Mouse (Mus musculus) spleen, adult 2 months (tissue): ENCODE measurements around the gene Wnt3. TPM values are rescaled to one million over a fixed set of nuclear protein-coding genes. Genes with fewer than 3 reads are reported as not detected.

Source experiments
- DNase-seq, 2 experiments: peaks; one replicate each; pipeline versions ENCODE4 v3.0.0 to v3.0.0-alpha.2; 2012 to 2021; ENCODE audit warnings: low spot score in 2 of 2, low read depth in 1 of 2
- H3K27ac ChIP-seq: fragments of 200-500 bp; 2 replicates; pipeline ENCODE4 v1.5.1; 2012; ENCODE audit warnings: low read length, inconsistent platforms; ENCODE audit not compliant: insufficient read depth
- H3K27me3 ChIP-seq: fragments of 200-500 bp; 2 replicates; pipeline ENCODE4 v1.6.1; 2012; ENCODE audit warnings: mild to moderate bottlenecking, moderate library complexity, low read length, inconsistent platforms; ENCODE audit not compliant: control insufficient read depth, insufficient read depth
- H3K36me3 ChIP-seq: fragments of 200-500 bp; 2 replicates; pipeline ENCODE4 v1.6.1; 2012; ENCODE audit warnings: mild to moderate bottlenecking, low read length, inconsistent platforms; ENCODE audit not compliant: control insufficient read depth, insufficient read depth
- H3K4me1 ChIP-seq: fragments of 200-500 bp; 2 replicates; pipeline ENCODE4 v1.6.1; 2011; ENCODE audit warnings: inconsistent platforms; ENCODE audit not compliant: control insufficient read depth, insufficient read depth, insufficient read length
- H3K4me3 ChIP-seq: fragments of 200-500 bp; 2 replicates; pipeline ENCODE4 v1.5.1; 2011; ENCODE audit warnings: mild to moderate bottlenecking, inconsistent platforms; ENCODE audit not compliant: insufficient read depth, insufficient read length; ENCODE audit errors: extremely low read depth
- CTCF ChIP-seq: fragments of 200-500 bp; IDR thresholded peaks from 2 replicates; pipeline ENCODE4 v1.5.1; 2011; ENCODE audit warnings: mild to moderate bottlenecking, inconsistent platforms; ENCODE audit not compliant: insufficient read depth, insufficient read length, insufficient replicate concordance; ENCODE audit errors: extremely low read depth
- POLR2A ChIP-seq: fragments of 200-500 bp; IDR thresholded peaks from 2 replicates; pipeline ENCODE4 v1.6.1; 2011; ENCODE audit warnings: low read depth, low read length, inconsistent platforms
- WGBS: fragments of 180-500 bp; shearing (Covaris S2); methylation state at CpG from one replicate; pipeline ENCODE4 v1.1.7; 2018; 5-methylcytosine and 5-hydroxymethylcytosine counted together
- polyA plus RNA-seq: library from polyadenylated mRNA; depleted of rRNA; stranded (reverse); fragments of >200 nt; gene quantifications from 2 replicates; pipeline ENCODE4 v1.2.3, GENCODE M21; 2012; rRNA removed

Wnt3 gene
- 0.06 and 0.08 TPM in 2 replicates for polyA plus RNA-seq

GRCm38 (mm10) chr11:103773387-103774227 lies at the start of gene Wnt3:
Wnt3 (plus strand) TSS chr11:103774150.
- peaks cover 6% of the 10 kb centered on the region for H3K4me1 ChIP-seq
- H3K36me3 ChIP-seq, result no peaks in the 10 kb centered on the region
- H3K27me3 ChIP-seq, result peaks cover 35% of the 10 kb centered on the region
- 2% methylated on average over 60 of the region's 60 CpGs for WGBS
- no peak within 1 kb of the TSS for H3K27ac ChIP-seq
- DNase-seq, result no peak
- peak within 1 kb of the TSS; percentile 34; the same call in 1 of the 2 replicates for H3K4me3 ChIP-seq
- TF ChIP-seq CTCF, result no peak
- TF ChIP-seq POLR2A, result no peak

GRCm38 (mm10) chr11:103724331-103724771 lies 49.6 kb upstream of the Wnt3 start:
- H3K27me3 ChIP-seq, result no peaks in the 10 kb centered on the region
- no peaks in the 10 kb centered on the region for H3K36me3 ChIP-seq
- no peak overlapping the region for H3K27ac ChIP-seq
- WGBS, result 76% methylated on average over 11 of the region's 11 CpGs
- TF ChIP-seq CTCF (no peak), POLR2A (no peak)
- DNase-seq, result no peak
- no peaks in the 10 kb centered on the region for H3K4me1 ChIP-seq
- no peak overlapping the region for H3K4me3 ChIP-seq

GRCm38 (mm10) chr11:103729282-103729985 lies 44.5 kb upstream of the Wnt3 start:
- Histone ChIP-seq H3K27ac (no peak overlapping the region), H3K4me1 (no peaks in the 10 kb centered on the region), H3K27me3 (no peaks in the 10 kb centered on the region), H3K4me3 (no peak overlapping the region), H3K36me3 (no peaks in the 10 kb centered on the region)
- no peak for DNase-seq
- WGBS, result 69% methylated on average over 9 of the region's 9 CpGs
- TF ChIP-seq POLR2A (no peak), CTCF (no peak)

- TF ChIP-seq CTCF (no peak), POLR2A (no peak)
Observed at GRCm38 (mm10) chr11:103731594-103731993, 42.4 kb upstream of the Wnt3 start.

GRCm38 (mm10) chr11:103732306-103732705 lies 41.6 kb upstream of the Wnt3 start:
- Histone ChIP-seq H3K27ac (no peak overlapping the region), H3K27me3 (no peaks in the 10 kb centered on the region), H3K4me1 (no peaks in the 10 kb centered on the region), H3K36me3 (no peaks in the 10 kb centered on the region), H3K4me3 (no peak overlapping the region)
- no peak for TF ChIP-seq CTCF
- no peak for TF ChIP-seq POLR2A
- WGBS, result 90% methylated on average over 7 of the region's 7 CpGs
- no peak for DNase-seq

More at GRCm38 (mm10) chr11:103731594-103731993, 42.4 kb upstream of the Wnt3 start:
- no peaks in the 10 kb centered on the region for H3K4me1 ChIP-seq
- no peak overlapping the region for H3K4me3 ChIP-seq
- no peaks in the 10 kb centered on the region for H3K36me3 ChIP-seq
- no peaks in the 10 kb centered on the region for H3K27me3 ChIP-seq
- 74% methylated on average over 9 of the region's 9 CpGs for WGBS
- H3K27ac ChIP-seq, result no peak overlapping the region
- DNase-seq, result no peak

GRCm38 (mm10) chr11:103733069-103733468 lies 40.9 kb upstream of the Wnt3 start:
- 78% methylated on average over 4 of the region's 4 CpGs for WGBS

More at GRCm38 (mm10) chr11:103733069-103733468, 40.9 kb upstream of the Wnt3 start:
- DNase-seq, result no peak
- Histone ChIP-seq H3K27ac (no peak overlapping the region), H3K36me3 (no peaks in the 10 kb centered on the region), H3K4me1 (no peaks in the 10 kb centered on the region), H3K27me3 (no peaks in the 10 kb centered on the region), H3K4me3 (no peak overlapping the region)
- no peak for TF ChIP-seq CTCF
- no peak for TF ChIP-seq POLR2A
